Mouse (Mus musculus): ENCODE results near the gene Engase.

Gene Engase

DNA sequence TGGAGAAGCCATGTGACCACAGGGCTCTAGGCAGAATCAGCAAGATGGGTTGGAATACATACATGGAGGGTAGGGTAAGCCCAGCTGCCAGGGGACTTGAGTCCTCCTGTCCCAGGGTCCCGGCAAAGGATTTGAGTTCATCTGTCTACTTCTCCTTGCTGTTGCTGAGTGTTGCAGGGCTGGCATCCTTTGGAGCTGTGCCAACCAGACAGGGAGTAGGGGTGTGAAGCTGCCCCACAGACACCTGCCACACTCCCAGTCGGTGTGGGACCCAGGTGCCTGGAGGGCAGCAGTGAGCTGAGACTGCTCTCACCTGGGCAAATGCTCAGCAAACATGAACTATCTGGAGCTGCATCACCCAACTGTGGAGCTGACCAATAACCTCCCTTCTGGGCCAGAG lies 44.3 kb downstream of the Engase start:
- DNase-seq (ENCODE audit: low spot score in 2 of 2): no peak

DNA sequence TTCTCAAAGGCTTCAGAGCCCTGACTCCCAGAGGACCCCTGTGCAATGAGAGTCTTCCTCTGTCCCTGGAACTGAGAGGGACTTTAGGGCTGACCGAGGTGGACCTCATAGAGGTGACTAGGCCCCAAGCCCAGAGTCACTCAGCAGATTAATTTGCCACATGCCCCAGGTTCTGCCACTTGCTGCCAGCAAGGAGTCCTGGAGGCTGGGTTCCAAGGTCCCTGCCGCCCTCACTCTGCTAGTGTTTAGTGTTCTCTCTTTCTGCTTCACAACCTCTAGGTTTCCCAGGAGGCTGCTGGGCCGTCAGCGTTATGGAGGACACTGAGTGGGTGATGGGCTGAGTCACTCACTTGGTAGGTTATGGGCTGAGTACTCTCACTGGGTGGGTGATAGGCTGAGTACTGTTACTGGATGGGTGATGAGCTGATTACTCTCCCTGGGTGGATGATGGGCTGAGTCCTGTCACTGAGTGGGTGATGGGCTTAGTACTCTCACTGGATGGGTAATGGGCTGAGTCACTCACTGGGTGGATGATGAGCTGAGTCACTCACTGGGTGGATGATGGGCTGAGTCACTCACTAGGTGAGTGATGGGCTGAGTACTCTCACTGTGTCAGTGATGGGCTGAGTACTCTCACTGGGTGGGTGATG lies 47.0 kb downstream of the Engase start:
- DNase-seq (ENCODE audit: low spot score in 2 of 2): peak in 1 of 2 experiments; percentile 34

DNA sequence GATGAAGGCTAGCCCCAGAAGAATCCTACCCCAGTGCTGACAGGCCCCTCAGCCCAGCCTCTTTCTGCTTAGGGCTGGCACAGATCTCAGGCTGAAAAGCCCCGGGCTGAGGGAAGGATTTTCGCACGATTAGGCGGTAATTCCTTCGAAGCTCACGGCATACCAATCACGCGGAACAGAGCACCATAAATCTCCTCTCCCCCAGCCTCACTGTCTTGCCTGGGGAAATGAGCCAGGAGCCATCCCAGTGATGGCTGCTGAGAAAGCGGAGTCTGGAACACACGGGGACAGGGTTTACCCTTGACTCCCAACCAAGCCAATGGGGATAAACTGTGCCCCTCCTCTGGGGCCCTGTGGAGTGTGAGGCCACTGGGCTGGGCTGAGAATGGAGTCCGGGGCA lies 48.4 kb downstream of the Engase start:
- DNase-seq (ENCODE audit: low spot score in 2 of 2): no peak

DNA sequence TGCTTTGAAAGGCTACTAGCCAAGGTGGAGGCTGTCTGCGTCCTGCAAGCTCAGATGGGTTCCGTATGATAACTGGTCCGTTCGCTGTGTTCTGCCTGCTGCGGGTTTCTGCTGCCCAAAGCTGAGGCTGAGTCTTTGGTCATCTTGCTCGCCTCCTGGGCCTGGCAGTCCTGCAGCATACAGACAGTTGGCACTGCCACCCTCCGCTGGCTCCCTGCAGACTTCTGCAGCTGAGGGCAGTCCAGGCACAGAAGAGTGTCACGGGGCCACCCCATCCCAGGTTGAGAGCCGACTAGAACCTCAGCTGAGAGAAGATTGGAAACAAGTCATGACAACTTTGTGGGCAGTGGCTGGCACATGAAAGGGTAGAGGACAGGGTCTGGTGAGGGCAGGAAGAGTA lies 52.1 kb downstream of the Engase start:
- DNase-seq (ENCODE audit: low spot score in 2 of 2): no peak

DNA sequence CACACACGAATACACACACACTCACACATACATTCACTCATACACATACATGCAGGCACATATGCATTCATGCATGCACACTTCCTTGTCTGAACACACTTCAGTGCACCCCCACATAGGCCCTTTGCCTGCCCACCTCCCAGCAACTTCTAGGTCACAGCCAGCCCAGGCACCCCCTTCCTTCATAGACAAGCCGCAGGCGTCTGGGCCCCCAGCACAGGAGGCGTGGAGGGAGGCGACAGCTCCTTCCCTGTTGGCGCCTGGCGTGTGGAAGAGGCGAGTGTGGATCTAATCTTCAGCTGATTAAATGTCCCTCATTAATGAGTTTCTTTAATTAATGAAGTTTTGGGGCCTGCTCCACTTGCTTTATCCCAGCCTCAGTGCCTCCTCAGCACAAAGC lies 53.7 kb downstream of the Engase start:
- no peak for DNase-seq (ENCODE audit: low spot score in 2 of 2)

DNA sequence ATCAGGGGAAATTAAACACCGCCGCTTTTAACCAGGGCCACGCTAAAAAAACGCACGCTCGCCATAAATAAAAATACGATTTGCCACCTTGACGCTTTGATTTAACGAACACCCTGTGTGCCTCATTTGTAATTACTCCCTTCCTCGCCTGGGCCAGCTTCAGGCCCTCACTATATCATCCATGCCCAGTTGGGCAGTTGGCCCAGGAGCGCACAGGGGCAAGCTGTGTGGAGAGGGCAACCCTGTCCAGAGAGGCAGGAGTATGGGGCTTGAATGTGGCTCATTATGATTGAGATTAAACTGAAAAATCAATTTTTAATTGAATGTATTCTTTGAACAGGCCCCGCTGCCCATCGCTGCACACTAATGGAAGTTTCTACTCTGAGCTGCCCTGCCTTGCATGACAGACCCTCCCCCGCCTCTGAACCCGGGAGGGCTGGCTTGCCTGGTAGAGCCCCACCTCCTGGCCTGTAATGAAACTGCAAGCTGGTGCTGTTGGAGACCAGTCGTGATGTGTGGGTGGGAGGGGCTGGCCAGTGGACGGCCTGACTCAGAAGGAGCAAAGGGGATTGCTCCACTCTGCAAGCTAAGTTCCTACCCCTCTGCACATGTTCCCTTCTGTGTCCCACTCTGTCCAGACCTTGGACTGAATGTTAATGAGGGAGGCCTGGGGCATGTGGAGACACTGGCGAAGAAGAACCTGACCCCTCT lies 57.9 kb downstream of the Engase start:
- DNase-seq (ENCODE audit: low spot score in 2 of 2): no peak

DNA sequence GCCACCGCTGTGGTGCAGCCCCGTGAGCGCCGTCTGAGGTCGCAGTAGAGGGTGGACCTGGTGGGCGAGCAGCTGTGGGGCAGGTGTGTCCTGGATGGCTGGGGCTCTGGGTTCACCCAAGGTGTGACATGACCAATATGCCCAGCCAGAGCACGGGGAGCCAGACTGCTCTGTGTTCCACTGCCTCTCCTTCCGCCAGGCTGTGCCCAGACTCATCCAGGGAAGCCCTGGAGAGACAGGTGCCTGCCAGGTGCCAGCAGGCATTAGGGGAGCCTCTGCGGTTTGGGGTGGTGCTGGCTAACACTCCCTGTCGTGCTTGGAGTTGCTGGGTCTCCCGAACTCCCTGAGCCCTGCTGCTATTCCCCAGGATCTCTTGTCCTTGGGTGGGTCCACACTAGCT lies 61.4 kb downstream of the Engase start:
- DNase-seq (ENCODE audit: low spot score in 2 of 2): no peak

Measured in right cerebral cortex, postnatal 36 days (tissue).